Mouse (Mus musculus) mouse embryonic stem cell (cell line): ENCODE measurements around the gene Fbxw19.
"Not testable (repeated sequence)": the region's sequence is repeated elsewhere in the genome, so short reads cannot be mapped to it uniquely, and the experiment has no call there.

Source experiments
- in situ Hi-C, 2 experiments: fragments of 300-500 bp; cut with MboI; formaldehyde crosslinking; loops; 1 replicate in 1 of 2; 3 replicates in 1 of 2; pipeline ENCODE4 v1.14.3; 2019 to 2020; ENCODE audit warnings: low sequenced_read_pairs in 2 of 2, low pct_unique_long_range_greater_than_20kb in 1 of 2, mixed read lengths in 1 of 2; ENCODE audit not compliant: unreplicated experiment in 1 of 2

Gene Fbxw19

DNA sequence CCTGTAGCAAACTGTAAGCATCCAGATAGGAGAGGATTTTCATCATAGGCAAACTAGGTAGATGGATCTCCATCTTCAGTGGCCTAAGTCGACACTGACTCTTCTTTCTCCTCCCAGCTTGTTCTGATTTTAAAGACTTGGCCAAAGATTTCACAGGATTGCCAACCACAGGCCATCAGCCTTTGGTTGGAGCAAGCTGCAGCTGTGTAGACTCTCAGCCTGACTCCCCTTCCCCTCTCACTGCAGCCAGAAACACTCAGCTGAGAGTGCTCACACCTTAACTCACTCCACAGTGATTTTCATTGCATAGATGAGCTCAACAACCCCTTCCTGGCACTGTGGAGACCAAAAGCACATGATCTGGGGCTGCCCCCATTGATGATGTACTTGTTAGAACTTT is at the start of gene Fbxw19:
Fbxw19 (minus strand) TSS at position 101 of the 400 bp plus-strand sequence.
- in situ Hi-C loops = not testable (repeated sequence)

DNA sequence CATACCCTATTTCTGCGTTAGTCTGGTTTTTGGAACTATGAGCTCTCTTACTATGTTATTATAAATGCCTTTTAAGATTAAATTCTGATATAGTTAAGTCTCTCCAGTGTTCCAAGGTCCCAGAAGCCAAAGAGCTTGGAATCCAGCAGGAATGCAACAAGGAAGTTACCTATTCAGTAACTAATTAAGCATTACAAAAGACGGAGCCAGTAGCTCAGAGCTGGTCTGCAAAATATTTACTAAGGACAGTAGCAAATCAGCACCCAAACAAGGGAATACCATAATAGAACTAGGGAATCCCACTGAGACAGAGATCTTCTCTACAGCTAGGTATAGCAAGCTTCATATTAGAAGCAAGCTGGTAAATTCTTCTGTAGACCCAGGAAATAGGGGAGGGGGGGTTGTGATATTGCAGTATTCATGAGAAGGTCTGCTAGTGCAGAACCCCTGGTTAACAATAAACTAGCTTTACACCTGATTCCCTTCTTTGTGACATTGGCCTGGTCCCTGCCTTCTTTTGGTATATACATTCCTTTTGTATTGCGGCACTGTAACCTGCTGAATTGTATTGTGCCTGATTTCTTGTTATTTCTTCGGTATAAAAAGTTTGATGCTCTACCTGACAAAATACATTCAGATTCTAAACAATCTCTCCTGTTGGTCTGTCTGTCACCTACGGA is 27.9 kb upstream of the Fbxw19 start:
- in situ Hi-C loops = no loop called here

DNA sequence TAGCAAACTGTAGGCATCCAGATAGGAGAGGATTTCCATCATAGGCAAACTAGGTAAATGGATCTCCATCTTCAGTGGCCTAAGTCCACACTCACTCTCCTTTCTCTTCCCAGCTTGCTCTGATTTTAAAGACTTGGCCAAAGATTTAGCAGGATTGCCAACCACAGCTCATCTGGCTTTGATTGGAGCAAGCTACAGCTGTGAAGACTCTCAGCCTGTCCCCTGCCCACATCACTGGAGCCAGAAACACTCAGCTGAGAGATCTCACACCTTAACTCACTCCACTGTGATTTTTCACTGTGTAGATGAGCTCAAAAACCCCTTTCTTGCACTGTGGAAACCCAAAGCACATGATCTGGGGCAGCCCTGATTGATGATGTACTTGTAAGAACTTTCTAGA is 46.6 kb downstream of the Fbxw19 start, which contains the start of gene Fbxw16:
Fbxw16 (minus strand) TSS at position 101 of the 400 bp plus-strand sequence.
- in situ Hi-C loops = no loop called here

DNA sequence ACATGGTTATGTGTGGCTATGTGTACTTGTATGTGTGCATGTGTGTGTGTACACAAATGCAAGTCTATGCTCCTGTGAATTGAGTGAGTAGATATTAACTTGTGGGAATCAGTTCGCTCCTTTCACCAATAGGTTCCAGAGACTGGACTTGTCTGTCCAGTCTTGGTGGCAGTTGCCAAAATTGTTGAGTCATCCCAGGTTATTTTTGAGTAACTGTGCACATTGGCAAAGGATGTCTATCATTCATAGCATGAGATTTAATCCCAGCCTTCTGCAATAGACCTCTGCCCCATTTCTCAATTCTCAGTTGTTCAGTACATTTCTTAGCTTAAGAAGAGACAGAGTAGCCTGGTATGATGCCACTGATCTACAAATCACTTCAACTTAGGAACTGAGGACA is 62.7 kb downstream of the Fbxw19 start:
- in situ Hi-C loops = no loop called here
